Mouse (Mus musculus): ENCODE results near the gene Padi6.

Gene Padi6

DNA sequence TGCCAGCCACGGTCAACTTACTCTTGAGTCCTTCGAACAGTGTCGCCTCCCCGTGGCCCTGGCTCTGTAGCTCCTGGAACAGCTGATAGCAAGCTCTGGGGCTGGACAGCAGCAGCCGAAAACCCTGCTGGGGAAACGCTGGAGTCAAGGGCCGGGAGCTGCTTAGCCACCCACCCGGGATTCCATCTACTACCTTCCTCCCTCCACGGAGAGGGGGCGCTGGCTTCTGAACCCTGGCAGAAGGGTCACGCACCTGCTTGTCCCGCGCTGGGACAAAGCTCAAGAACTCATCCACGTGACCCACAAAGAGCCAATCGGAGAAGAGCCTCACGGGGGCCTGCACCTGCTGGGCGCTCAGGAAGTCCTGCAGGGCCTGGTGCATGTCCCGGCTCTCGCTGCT, 7.9 kb upstream of the Padi6 start:
- 31% methylated on average over 19 of the region's 19 CpGs for WGBS

- 68% methylated on average over 12 of the region's 12 CpGs for WGBS
These were observed 5.5 kb upstream of the Padi6 start for GRCm38 (mm10) chr4:140747978-140748377.

GRCm38 (mm10) chr4:140744654-140745053, 2.2 kb upstream of the Padi6 start:
- 19% methylated on average over 3 of the region's 3 CpGs for WGBS

- WGBS: 49% methylated on average over 4 of the region's 4 CpGs
These were observed 643 bp upstream of the Padi6 start for GRCm38 (mm10) chr4:140743086-140743485.

- 67% methylated on average over 6 of the region's 6 CpGs for WGBS
These were observed 1.0 kb downstream of the Padi6 start for GRCm38 (mm10) chr4:140741401-140741800.

GRCm38 (mm10) chr4:140740655-140741054, 1.8 kb downstream of the Padi6 start:
- 90% methylated on average over 11 of the region's 11 CpGs for WGBS

- 75% methylated on average over 7 of the region's 7 CpGs for WGBS
These were observed 9.6 kb downstream of the Padi6 start for GRCm38 (mm10) chr4:140732871-140733270.

- 75% methylated on average over 4 of the region's 4 CpGs for WGBS
These were observed 10.8 kb downstream of the Padi6 start for GRCm38 (mm10) chr4:140731654-140732053.

DNA sequence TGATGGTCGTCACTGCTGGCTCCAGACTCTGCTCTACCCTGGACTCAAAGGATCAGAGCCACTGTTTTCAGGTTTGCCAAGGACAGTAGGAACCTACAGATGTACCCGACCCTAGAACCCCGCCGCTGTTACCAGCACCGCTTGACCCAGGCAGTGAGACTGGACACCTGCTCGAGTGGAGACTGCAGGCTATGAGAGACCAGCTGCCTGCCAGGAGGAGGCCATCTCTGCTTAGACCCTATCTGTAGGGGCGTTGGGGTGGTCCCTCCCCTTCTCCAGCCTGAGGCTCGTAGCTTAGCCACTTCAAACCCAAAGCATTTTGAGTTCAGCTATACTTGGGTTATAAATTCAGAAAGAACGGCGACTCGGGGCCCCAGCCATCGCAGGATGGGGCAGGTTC, 15.5 kb downstream of the Padi6 start:
- WGBS: 92% methylated on average over 12 of the region's 12 CpGs

- 40% methylated on average over 6 of the region's 6 CpGs for WGBS
These were observed 17.7 kb downstream of the Padi6 start for GRCm38 (mm10) chr4:140724739-140725138.

GRCm38 (mm10) chr4:140723801-140724200, 18.6 kb downstream of the Padi6 start:
- 39% methylated on average over 5 of the region's 5 CpGs for WGBS

DNA sequence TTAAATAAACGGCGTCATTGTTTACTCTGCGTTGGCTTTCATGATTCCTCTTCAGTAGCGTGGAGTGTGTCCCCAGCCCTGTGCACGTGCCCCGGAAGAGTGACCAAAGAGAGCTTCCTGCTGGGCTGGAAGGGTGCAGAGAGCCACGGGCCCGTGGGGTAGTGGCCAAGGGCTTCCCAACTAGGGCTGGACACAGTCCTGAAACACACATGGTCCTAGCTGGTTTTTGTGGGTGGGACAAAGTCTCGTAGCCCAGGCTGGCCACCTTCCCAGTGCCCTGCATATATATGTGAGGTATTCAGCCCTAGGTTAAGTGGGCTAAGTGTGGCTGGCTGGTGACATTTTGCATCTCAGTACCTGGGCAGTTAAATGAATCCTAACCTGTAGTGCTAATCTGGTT, 19.3 kb downstream of the Padi6 start:
- WGBS: 74% methylated on average over 9 of the region's 9 CpGs

DNA sequence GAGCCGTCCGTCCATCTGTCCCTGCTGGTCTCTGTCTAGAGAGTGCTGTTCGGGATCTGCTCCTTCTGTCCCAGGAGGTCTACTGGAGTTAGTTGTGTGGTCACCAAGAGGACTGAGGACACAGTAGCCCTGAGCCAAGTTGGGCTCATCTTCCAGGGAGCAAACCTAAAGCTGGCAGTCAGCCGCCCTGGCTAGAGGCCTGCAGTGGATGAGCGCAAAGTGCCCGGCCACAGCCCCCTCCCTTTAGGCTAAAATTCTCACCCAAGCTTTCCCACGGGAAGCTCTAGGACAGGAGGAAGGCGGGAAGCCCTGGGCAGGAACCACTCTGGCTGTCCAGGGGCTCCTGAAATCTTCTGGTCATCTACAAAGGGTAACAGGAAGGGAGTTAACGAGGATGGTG, 19.7 kb downstream of the Padi6 start:
- WGBS: 78% methylated on average over 9 of the region's 9 CpGs

DNA sequence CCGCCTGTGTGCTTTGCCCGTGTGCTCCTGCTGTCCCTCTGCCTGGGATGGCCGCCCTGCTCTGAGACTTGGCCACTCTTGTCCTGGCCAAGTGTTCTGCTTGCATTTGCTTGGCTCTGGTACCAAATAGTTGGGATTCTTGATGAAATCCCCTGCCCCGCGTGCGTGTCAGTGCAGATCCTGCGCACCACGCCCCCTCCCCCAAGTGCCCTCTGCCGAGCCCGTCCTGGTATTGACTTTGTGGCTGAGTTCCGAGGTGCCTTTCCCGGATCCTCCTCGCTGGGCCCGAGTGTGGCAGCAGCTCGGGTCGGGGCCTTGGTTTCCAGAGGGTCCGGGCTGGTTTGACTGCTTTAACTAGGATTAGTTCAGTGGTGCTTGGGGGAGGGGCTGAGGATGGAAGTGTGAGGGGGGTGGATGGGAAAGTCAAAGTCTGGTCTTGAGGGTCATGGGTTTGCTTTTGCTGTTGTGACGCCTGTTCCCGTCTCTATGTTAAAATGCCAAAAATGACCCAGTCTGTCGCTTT, 20.4 kb downstream of the Padi6 start:
- WGBS: 85% methylated on average over 20 of the region's 20 CpGs

GRCm38 (mm10) chr4:140720091-140720490, 22.4 kb downstream of the Padi6 start:
- 88% methylated on average over 5 of the region's 5 CpGs for WGBS

- 96% methylated on average over 9 of the region's 9 CpGs for WGBS
These were observed 24.0 kb downstream of the Padi6 start for GRCm38 (mm10) chr4:140718436-140718835.

DNA sequence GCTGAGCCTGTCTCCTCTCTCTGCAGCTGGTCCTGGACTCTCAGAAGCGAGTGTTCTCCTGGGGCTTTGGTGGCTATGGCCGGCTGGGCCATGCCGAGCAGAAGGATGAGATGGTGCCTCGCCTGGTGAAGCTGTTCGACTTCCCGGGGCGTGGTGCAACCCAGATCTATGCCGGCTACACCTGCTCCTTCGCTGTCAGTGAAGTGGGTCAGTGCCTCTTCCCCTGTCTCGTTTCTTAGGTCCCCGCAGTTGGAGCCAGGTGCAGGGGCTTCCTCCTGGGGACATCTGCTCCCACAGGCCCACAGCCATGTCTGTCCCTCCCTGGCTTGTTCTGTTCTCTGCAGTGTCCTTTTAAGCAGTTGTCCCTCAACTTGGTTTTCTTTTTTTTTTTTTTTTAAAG, 25.4 kb downstream of the Padi6 start:
- WGBS: 95% methylated on average over 11 of the region's 11 CpGs

DNA sequence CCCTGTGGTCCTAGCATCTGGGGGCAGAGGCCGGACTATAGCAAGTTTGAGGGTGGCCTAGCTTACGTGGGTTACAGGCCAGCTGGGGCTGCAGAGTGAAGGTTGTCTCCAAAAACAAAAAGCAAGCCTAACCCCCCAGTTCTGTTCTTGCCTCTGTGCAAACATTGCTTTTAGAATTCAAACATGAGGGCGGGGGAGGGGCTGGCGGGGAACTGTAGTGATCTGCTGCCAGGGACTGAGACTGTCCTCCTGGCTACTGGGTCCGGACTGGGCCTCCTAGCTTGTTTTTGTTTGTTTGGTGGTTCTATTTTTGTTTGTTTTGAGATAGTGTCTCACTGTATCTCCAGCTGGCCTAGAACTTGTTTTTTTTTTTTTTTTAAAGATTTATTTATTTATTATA, 27.9 kb downstream of the Padi6 start:
- WGBS: 52% methylated on average over 5 of the region's 5 CpGs

DNA sequence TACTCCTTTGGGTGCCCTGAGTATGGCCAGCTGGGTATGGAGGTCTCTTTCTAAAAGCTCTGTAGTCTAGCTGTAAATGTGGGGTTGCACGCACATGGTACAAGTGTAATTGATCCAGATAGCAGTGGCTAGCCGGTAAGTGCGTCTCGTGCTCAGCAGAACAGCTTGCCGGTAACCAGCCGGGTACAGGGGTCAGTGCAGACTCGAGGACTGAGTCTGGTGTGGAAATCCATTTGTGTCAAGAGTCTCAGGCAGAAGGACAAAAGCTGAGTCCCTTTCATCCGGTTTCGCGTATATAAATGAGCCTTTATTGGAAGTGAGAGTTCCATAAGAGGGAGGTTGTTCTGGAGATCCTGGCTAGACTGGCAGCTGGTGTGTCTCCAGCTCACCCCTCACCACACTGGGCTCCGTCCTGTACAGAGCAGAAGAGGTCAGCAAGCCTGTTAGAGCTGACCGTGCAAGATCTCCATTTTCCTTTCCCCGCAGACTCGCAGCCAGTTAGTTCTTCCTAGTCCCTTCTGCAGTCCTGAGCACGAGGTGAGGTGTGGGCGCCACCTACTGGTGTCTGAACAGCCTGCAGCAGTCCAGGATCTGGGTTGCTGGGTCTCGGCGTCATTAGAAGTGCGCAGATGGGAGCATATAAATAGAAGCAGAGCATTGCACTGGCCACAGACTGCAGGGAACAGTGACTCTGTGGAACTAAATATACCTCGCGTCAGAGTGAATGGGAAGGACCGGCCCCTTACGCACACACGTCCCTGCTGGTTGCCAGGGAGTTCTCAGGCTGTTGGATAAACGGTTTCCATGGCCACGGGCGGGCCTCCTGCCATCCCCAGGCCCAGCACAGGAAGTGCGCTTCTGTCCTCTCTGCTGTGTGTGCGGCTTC, 28.7 kb downstream of the Padi6 start:
- WGBS: 16% methylated on average over 29 of the region's 29 CpGs

DNA sequence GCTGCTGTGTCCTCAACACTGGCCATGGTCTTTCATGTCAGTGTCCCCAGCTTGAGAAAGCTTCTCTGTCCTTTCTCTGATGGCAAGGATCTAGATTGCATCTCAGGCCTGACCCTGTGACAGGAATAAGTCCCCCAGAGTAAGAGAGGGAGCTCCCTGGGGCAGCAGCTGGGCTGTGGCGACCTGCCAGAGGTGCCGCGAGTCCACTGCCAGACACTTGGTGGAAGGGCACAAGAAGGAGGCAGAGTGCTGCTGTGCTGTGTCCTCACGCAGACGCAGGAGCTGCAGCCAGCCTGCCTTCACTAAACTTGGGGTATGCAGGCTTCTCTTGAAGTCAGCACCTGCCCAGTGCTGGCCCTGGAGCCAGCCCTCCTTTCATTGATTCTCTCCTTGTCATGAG, 31.1 kb downstream of the Padi6 start:
- WGBS: 57% methylated on average over 5 of the region's 5 CpGs

DNA sequence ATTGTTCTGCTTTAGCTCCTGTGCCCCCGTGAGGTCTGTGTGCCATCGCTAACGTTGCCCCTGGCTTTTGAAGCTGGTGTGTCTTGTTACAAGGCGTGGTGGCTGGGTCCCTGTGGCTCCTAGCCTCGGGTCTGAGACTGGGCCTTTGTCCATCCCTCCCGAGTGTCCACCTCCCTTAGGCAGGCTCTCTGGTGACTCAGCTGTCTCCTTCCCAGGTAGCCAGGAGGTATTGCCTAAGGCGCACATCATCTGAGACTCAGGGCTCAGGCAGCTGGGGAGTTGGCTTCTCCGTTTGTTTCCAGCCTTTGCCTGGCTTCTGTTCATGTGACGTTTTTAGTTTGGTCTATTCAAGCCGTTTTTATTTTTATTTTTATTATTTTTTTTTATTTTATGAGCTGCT, 31.7 kb downstream of the Padi6 start:
- 64% methylated on average over 10 of the region's 10 CpGs for WGBS

DNA sequence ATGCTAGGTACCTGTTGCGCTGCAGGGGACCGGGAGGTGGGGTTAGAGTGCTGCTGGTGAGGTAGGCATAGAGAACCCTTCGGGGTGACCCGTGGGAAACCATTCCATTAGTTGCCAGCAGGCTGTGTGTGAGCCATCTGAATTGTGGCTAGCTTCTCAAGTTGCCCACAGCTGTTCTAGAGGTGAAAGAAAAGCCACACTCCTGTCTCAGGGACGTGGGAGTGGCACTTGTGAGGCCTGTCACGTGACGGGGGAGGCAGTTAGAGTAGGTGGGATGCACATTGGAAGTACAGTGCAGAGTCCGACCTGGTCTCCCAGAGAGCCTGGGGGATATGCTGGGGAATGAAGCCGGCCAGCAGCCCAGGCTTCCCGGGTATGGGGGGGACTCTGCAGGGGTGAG, 32.8 kb downstream of the Padi6 start:
- 86% methylated on average over 10 of the region's 10 CpGs for WGBS

- WGBS: 73% methylated on average over 7 of the region's 7 CpGs
These were observed 33.3 kb downstream of the Padi6 start for GRCm38 (mm10) chr4:140709111-140709510.

All from cerebral cortex, adult 2 months (tissue).